Mouse (Mus musculus): ENCODE data around the gene Zfp462.

GRCm38 (mm10) chr4:55121126-55121525 lies 176.3 kb downstream of the Zfp462 start:
- TF ChIP-seq ZNF384 (IDR thresholded peaks at IDR 0.05; ENCODE audit: low read depth, low read length): no peak
- TF ChIP-seq MAFK (IDR thresholded peaks at IDR 0.05; ENCODE audit: insufficient read depth, low read depth, low read length): no peak
- no peak for TF ChIP-seq CHD2 (IDR thresholded peaks at IDR 0.05; ENCODE audit: low read depth, low read length)
- TF ChIP-seq ZC3H11A (IDR thresholded peaks at IDR 0.05; ENCODE audit: borderline replicate concordance, low read depth, low read length): no peak

All from ES-E14 (cell line).